Mouse (Mus musculus): ENCODE measurements around the gene Exosc6. TPM values are rescaled to one million over a fixed set of nuclear protein-coding genes. Genes with fewer than 3 reads are reported as not detected.
A peak's percentile ranks its signal among the peaks of the same experiment; 100 is the strongest.
"Not testable (repeated sequence)": the region's sequence is repeated elsewhere in the genome, so short reads cannot be mapped to it uniquely, and the experiment has no call there.

Exosc6 gene
- 10.8 and 13.1 TPM in 2 replicates for polyA plus RNA-seq (2014; fragmentation: Nextera tagmentation; extraction: Ambion mirVana)

DNA sequence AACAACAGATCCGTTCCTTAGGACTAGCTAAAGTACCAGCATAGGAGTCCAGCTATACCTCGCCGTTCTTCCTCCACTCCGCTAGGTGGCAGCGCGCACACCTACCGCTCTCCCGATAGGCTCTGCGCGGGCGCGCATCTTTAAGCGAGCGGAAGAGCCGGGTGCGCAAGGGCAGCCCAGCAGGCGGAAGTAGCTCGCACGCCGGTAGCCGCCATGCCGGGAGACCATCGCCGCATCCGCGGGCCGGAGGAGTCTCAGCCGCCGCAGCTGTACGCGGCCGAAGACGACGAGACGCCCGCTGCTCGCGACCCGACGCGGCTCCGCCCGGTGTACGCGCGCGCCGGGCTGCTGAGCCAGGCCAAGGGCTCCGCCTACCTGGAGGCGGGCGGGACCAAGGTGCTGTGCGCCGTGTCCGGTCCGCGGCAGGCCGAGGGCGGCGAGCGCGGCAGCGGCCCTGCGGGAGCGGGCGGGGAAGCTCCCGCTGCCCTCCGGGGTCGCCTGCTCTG, at the start of gene Exosc6:
Gene Exosc6, plus strand, starts transcription at position 182 of the 506 bp plus-strand sequence.
- DNase-seq (ENCODE audit: low spot score) (peak; percentile 95), ATAC-seq (replicated peaks; ENCODE audit: low FRiP score) (peak; percentile 93)
- Histone ChIP-seq H3K9ac (ENCODE audit: low read length) (peak within 1 kb of the TSS; percentile 90), H3K4me2 (ENCODE audit: low read depth, low read length, severe bottlenecking) (peak within 1 kb of the TSS; percentile 97), H3K4me1 (replicated peaks; ENCODE audit: control insufficient read depth, insufficient read depth, low read length) (peaks cover 9% of the 10 kb centered on the region), H3K27ac (ENCODE audit: low read depth, low read length) (peak within 1 kb of the TSS; percentile 66), H3K4me3 (ENCODE audit: low read depth, low read length) (peak within 1 kb of the TSS; percentile 97), H3K36me3 (ENCODE audit: control insufficient read depth, insufficient read depth, low read length) (peaks cover 29% of the 10 kb centered on the region), H3K27me3 (ENCODE audit: control insufficient read depth, insufficient read depth, low read length) (no peaks in the 10 kb centered on the region), H3K9me3 (ENCODE audit: control insufficient read depth, low read length) (no peaks in the 10 kb centered on the region)
- under 1% methylated on average over 61 of the region's 68 CpGs for WGBS

GRCm38 (mm10) chr8:111010230-111010991, 45.7 kb upstream of the Exosc6 start:
- H3K4me1 ChIP-seq (replicated peaks; ENCODE audit: control insufficient read depth, insufficient read depth, low read length); ATAC-seq (replicated peaks; ENCODE audit: low FRiP score); H3K9me3 ChIP-seq (ENCODE audit: control insufficient read depth, low read length); H3K4me3 ChIP-seq (ENCODE audit: low read depth, low read length); DNase-seq (ENCODE audit: low spot score); H3K27me3 ChIP-seq (ENCODE audit: control insufficient read depth, insufficient read depth, low read length); H3K27ac ChIP-seq (ENCODE audit: low read depth, low read length); H3K36me3 ChIP-seq (ENCODE audit: control insufficient read depth, insufficient read depth, low read length); H3K9ac ChIP-seq (ENCODE audit: low read length); H3K4me2 ChIP-seq (ENCODE audit: low read depth, low read length, severe bottlenecking): not testable (repeated sequence)
- WGBS, result 92% methylated on average over 7 of the region's 10 CpGs

DNA sequence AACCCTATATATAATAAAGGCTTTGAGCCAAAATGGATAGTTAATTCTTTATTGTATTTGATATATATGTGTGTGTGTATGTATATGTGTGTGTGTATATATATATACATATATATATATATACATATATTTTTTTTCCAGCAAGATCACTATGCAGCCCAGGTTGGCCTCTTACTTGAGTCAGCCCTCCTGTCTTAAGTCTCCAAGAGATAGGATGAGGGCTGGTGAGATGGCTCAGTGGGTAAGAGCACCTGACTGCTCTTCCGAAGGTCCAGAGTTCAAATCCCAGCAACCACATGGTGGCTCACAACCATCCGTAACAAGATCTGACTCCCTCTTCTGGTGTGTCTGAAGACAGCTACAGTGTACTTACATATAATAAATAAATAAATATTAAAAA, 29.5 kb upstream of the Exosc6 start:
- H3K4me1 ChIP-seq (replicated peaks; ENCODE audit: control insufficient read depth, insufficient read depth, low read length); H3K4me3 ChIP-seq (ENCODE audit: low read depth, low read length); H3K9me3 ChIP-seq (ENCODE audit: control insufficient read depth, low read length); DNase-seq (ENCODE audit: low spot score); H3K4me2 ChIP-seq (ENCODE audit: low read depth, low read length, severe bottlenecking); H3K36me3 ChIP-seq (ENCODE audit: control insufficient read depth, insufficient read depth, low read length); H3K27me3 ChIP-seq (ENCODE audit: control insufficient read depth, insufficient read depth, low read length); H3K9ac ChIP-seq (ENCODE audit: low read length); H3K27ac ChIP-seq (ENCODE audit: low read depth, low read length); ATAC-seq (replicated peaks; ENCODE audit: low FRiP score): not testable (repeated sequence)
- WGBS, result 86% methylated on average over 1 of the region's 2 CpGs

- Histone ChIP-seq H3K4me1 (replicated peaks; ENCODE audit: control insufficient read depth, insufficient read depth, low read length) (no peaks in the 10 kb centered on the region), H3K9me3 (ENCODE audit: control insufficient read depth, low read length) (no peaks in the 10 kb centered on the region), H3K36me3 (ENCODE audit: control insufficient read depth, insufficient read depth, low read length) (no peaks in the 10 kb centered on the region), H3K27me3 (ENCODE audit: control insufficient read depth, insufficient read depth, low read length) (no peaks in the 10 kb centered on the region), H3K4me3 (ENCODE audit: low read depth, low read length) (peak overlapping the region; percentile 72), H3K9ac (ENCODE audit: low read length) (peak overlapping the region; percentile 84), H3K4me2 (ENCODE audit: low read depth, low read length, severe bottlenecking) (peak overlapping the region; percentile 84), H3K27ac (ENCODE audit: low read depth, low read length) (no peak overlapping the region)
- ATAC-seq (replicated peaks; ENCODE audit: low FRiP score), result peak; percentile 88
- peak; percentile 86 for DNase-seq (ENCODE audit: low spot score)
- under 1% methylated on average over 31 of the region's 31 CpGs for whole genome bisulfite sequencing
Measured at GRCm38 (mm10) chr8:111027391-111027937, 28.7 kb upstream of the Exosc6 start.

DNA sequence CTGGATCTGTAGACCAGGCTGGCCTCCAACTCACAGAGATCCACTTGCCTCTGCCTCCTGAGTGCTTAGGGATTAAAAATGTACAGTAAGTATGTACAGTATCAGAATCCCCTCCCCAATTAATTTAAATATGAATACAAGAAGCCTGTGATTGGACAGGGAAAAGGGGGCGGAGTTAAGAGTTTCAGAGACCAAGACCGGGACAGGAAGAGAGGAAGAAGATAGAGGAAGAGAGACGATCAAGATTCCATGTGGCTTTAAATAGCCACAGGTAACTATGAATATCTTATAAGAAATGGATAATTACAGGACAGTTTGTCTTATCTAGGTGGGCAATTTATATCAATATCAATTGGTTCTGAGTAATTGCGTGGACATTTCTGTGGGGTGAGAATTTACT, 26.6 kb upstream of the Exosc6 start:
- WGBS, result 62% methylated on average over 4 of the region's 4 CpGs
- H3K4me1 ChIP-seq (replicated peaks; ENCODE audit: control insufficient read depth, insufficient read depth, low read length), result no peaks in the 10 kb centered on the region; the same call in 1 of the 2 replicates
- ATAC-seq (replicated peaks; ENCODE audit: low FRiP score), result no peak
- H3K4me2 ChIP-seq (ENCODE audit: low read depth, low read length, severe bottlenecking), result no peak overlapping the region
- DNase-seq (ENCODE audit: low spot score), result no peak
- H3K9ac ChIP-seq (ENCODE audit: low read length), result no peak overlapping the region
- H3K4me3 ChIP-seq (ENCODE audit: low read depth, low read length), result no peak overlapping the region
- no peaks in the 10 kb centered on the region for H3K36me3 ChIP-seq (ENCODE audit: control insufficient read depth, insufficient read depth, low read length)
- no peak overlapping the region for H3K27ac ChIP-seq (ENCODE audit: low read depth, low read length)
- no peaks in the 10 kb centered on the region for H3K9me3 ChIP-seq (ENCODE audit: control insufficient read depth, low read length)
- no peaks in the 10 kb centered on the region for H3K27me3 ChIP-seq (ENCODE audit: control insufficient read depth, insufficient read depth, low read length)

- no peaks in the 10 kb centered on the region for H3K9me3 ChIP-seq (ENCODE audit: control insufficient read depth, low read length)
- no peak for DNase-seq (ENCODE audit: low spot score)
- no peaks in the 10 kb centered on the region for H3K36me3 ChIP-seq (ENCODE audit: control insufficient read depth, insufficient read depth, low read length)
- no peak overlapping the region for H3K4me2 ChIP-seq (ENCODE audit: low read depth, low read length, severe bottlenecking)
- 79% methylated on average over 6 of the region's 6 CpGs for WGBS
- H3K27me3 ChIP-seq (ENCODE audit: control insufficient read depth, insufficient read depth, low read length), result no peaks in the 10 kb centered on the region
- no peak for ATAC-seq (replicated peaks; ENCODE audit: low FRiP score)
- H3K4me3 ChIP-seq (ENCODE audit: low read depth, low read length), result no peak overlapping the region
- peaks cover 2% of the 10 kb centered on the region; the same call in 1 of the 2 replicates for H3K4me1 ChIP-seq (replicated peaks; ENCODE audit: control insufficient read depth, insufficient read depth, low read length)
- no peak overlapping the region for H3K27ac ChIP-seq (ENCODE audit: low read depth, low read length)
- H3K9ac ChIP-seq (ENCODE audit: low read length), result no peak overlapping the region
Measured at GRCm38 (mm10) chr8:111030045-111030444, 26.1 kb upstream of the Exosc6 start.

- 93% methylated on average over 19 of the region's 19 CpGs for WGBS
- Histone ChIP-seq H3K9me3 (ENCODE audit: control insufficient read depth, low read length) (no peaks in the 10 kb centered on the region), H3K9ac (ENCODE audit: low read length) (no peak within 1 kb of the TSS), H3K4me2 (ENCODE audit: low read depth, low read length, severe bottlenecking) (no peak within 1 kb of the TSS), H3K36me3 (ENCODE audit: control insufficient read depth, insufficient read depth, low read length) (no peaks in the 10 kb centered on the region), H3K4me1 (replicated peaks; ENCODE audit: control insufficient read depth, insufficient read depth, low read length) (peaks cover 2% of the 10 kb centered on the region), H3K4me3 (ENCODE audit: low read depth, low read length) (no peak within 1 kb of the TSS), H3K27ac (ENCODE audit: low read depth, low read length) (no peak within 1 kb of the TSS), H3K27me3 (ENCODE audit: control insufficient read depth, insufficient read depth, low read length) (no peaks in the 10 kb centered on the region)
- no peak for ATAC-seq (replicated peaks; ENCODE audit: low FRiP score)
- DNase-seq (ENCODE audit: low spot score), result no peak
Measured at GRCm38 (mm10) chr8:111031572-111031971, 24.6 kb upstream of the Exosc6 start, which contains the start of gene Ddx19b. TSS of gene Ddx19b (minus strand) at chr8:111031751.

DNA sequence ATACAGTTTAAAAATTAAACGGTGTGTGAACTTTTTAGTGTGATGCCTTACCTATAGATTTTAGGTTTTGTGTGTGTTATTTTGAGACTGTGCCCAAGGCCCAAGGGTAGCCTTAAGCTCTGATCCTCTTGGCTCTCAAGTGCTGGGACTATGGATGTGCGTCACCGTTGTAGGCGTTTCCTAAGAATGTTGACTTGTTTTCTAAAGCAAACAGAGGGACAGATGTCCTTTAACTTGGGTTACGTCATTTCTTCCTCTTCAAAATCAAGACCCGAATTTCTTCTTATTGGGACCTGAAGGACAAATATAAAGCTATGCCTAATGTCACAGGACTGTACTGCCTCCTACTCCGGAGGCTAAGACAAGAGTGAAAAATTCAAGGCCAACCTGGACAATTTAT, 23.2 kb upstream of the Exosc6 start, which contains the start of gene Aars:
Gene Aars, plus strand, starts transcription at position 229 of the 400 bp plus-strand sequence.
- H3K36me3 ChIP-seq (ENCODE audit: control insufficient read depth, insufficient read depth, low read length), result peaks cover 6% of the 10 kb centered on the region; the same call in 1 of the 2 replicates
- WGBS, result 95% methylated on average over 7 of the region's 7 CpGs
- no peaks in the 10 kb centered on the region for H3K27me3 ChIP-seq (ENCODE audit: control insufficient read depth, insufficient read depth, low read length)
- peak within 1 kb of the TSS; percentile 66 for H3K9ac ChIP-seq (ENCODE audit: low read length)
- H3K4me3 ChIP-seq (ENCODE audit: low read depth, low read length), result peak within 1 kb of the TSS; percentile 79
- no peaks in the 10 kb centered on the region for H3K9me3 ChIP-seq (ENCODE audit: control insufficient read depth, low read length)
- H3K4me2 ChIP-seq (ENCODE audit: low read depth, low read length, severe bottlenecking), result peak within 1 kb of the TSS; percentile 68
- no peak for DNase-seq (ENCODE audit: low spot score)
- no peak for ATAC-seq (replicated peaks; ENCODE audit: low FRiP score)
- peaks cover 2% of the 10 kb centered on the region for H3K4me1 ChIP-seq (replicated peaks; ENCODE audit: control insufficient read depth, insufficient read depth, low read length)
- peak within 1 kb of the TSS; percentile 80 for H3K27ac ChIP-seq (ENCODE audit: low read depth, low read length)

All from forebrain, embryonic 11.5 days (tissue).